Mouse (Mus musculus) CH12.LX (cell line): Measurements from ENCODE around the gene Srebf2.

Experiments
- BHLHE40 ChIP-seq: IDR thresholded peaks from 2 replicates; pipeline ENCODE4 v1.6.1; 2011; ENCODE audit warnings: mild to moderate bottlenecking, low read depth, low read length, improper control_type of control experiment
- CHD2 ChIP-seq: IDR thresholded peaks from 2 replicates; pipeline ENCODE4 v1.6.1; 2011; ENCODE audit warnings: low read length, improper control_type of control experiment
- CTCF ChIP-seq, 2 experiments: IDR thresholded peaks in 1 of 2; conservative IDR thresholded peaks in 1 of 2; 2 replicates each; pipeline ENCODE4 v1.5.1; 2011 to 2012; ENCODE audit warnings: low read depth in 2 of 2, low read length in 2 of 2, improper control_type of control experiment in 1 of 2, inconsistent platforms in 1 of 2, mild to moderate bottlenecking in 1 of 2, moderate library complexity in 1 of 2
- E2F4 ChIP-seq: IDR thresholded peaks from 2 replicates; pipeline ENCODE4 v1.6.1; 2011; ENCODE audit warnings: low read depth, low read length, improper control_type of control experiment; ENCODE audit not compliant: insufficient replicate concordance
- EP300 ChIP-seq: IDR thresholded peaks from 2 replicates; pipeline ENCODE4 v1.6.1; 2011; ENCODE audit warnings: low read length, improper control_type of control experiment
- MAZ ChIP-seq: IDR thresholded peaks from 2 replicates; pipeline ENCODE4 v1.6.1; 2012; ENCODE audit warnings: low read depth, mild to moderate bottlenecking, inconsistent platforms, low read length, improper control_type of control experiment, moderate library complexity
- MYC ChIP-seq: IDR thresholded peaks from 2 replicates; pipeline ENCODE4 v1.6.1; 2011; ENCODE audit warnings: low read depth, mild to moderate bottlenecking, improper control_type of control experiment, low read length
- NRF1 ChIP-seq: IDR thresholded peaks from 2 replicates; pipeline ENCODE4 v1.6.1; 2014; ENCODE audit warnings: low read depth, mild to moderate bottlenecking, inconsistent platforms, low read length, improper control_type of control experiment, moderate library complexity
- POLR2A ChIP-seq: IDR thresholded peaks from 2 replicates; pipeline ENCODE4 v1.6.1; 2011; ENCODE audit warnings: low read depth, mild to moderate bottlenecking, improper control_type of control experiment, low read length
- USF1 ChIP-seq: IDR thresholded peaks from 2 replicates; pipeline ENCODE4 v1.6.1; 2014; ENCODE audit warnings: low read depth, mild to moderate bottlenecking, inconsistent platforms, low read length, improper control_type of control experiment
- ZC3H11A ChIP-seq: IDR thresholded peaks from 2 replicates; pipeline ENCODE4 v1.6.1; 2012; ENCODE audit warnings: low read depth, mild to moderate bottlenecking, inconsistent platforms, low read length, improper control_type of control experiment

- TF ChIP-seq POLR2A: no peak
- no peak for TF ChIP-seq EP300
- TF ChIP-seq CTCF (conservative IDR thresholded peaks at IDR 0.05 in 1 of 2, IDR thresholded peaks at IDR 0.05 in 1 of 2; ENCODE audit: low read depth in 2 of 2, low read length in 2 of 2): peak; percentile 48 to 82
- no peak for TF ChIP-seq NRF1
- no peak for TF ChIP-seq BHLHE40
- TF ChIP-seq CHD2: no peak
- TF ChIP-seq MYC: no peak
- TF ChIP-seq MAZ: no peak
- TF ChIP-seq E2F4: no peak
- no peak for TF ChIP-seq USF1
- no peak for TF ChIP-seq ZC3H11A
These were observed 39.9 kb upstream of the Srebf2 start for GRCm38 (mm10) chr15:82106953-82107555.
